Mouse (Mus musculus) stomach, embryonic 14.5 days (tissue): Measurements from ENCODE around the gene Oxsr1. TPM values are rescaled to one million over a fixed set of nuclear protein-coding genes. Genes with fewer than 3 reads are reported as not detected.

Experiments
- ATAC-seq: fragments of 200-750 bp; cut with Nextera tagmentation; 2 replicates; pipeline ENCODE4 v1.8.0; 2017; ENCODE audit warnings: low read depth, moderate TSS enrichment; ENCODE audit not compliant: insufficient number of reproducible peaks, insufficient read depth, low FRiP score
- H3K27ac ChIP-seq: fragments of 300-500 bp; sonication (generic); 2 replicates; pipeline ENCODE4 v1.5.1; 2014; ENCODE audit warnings: mild to moderate bottlenecking, low read length, moderate library complexity, mixed read lengths
- H3K27me3 ChIP-seq: fragments of 300-500 bp; sonication (generic); 2 replicates; pipeline ENCODE4 v1.6.1; 2014; ENCODE audit warnings: low read length, control low read depth, mixed read lengths; ENCODE audit not compliant: control insufficient read depth, insufficient read depth
- H3K36me3 ChIP-seq: fragments of 300-500 bp; sonication (generic); 2 replicates; pipeline ENCODE4 v1.6.1; 2014; ENCODE audit warnings: mild to moderate bottlenecking, control low read depth, low read length, moderate library complexity, mixed read lengths; ENCODE audit not compliant: control insufficient read depth, insufficient read depth
- H3K4me1 ChIP-seq: fragments of 300-500 bp; sonication (generic); 2 replicates; pipeline ENCODE4 v1.6.1; 2014; ENCODE audit warnings: low read length, control low read depth, mixed read lengths; ENCODE audit not compliant: control insufficient read depth, insufficient read depth
- H3K4me2 ChIP-seq: fragments of 300-500 bp; sonication (generic); replicated peaks from 2 replicates; pipeline ENCODE4 v1.6.1; 2014; ENCODE audit warnings: low read depth, low read length, control low read depth
- H3K4me3 ChIP-seq: fragments of 300-500 bp; sonication (generic); 2 replicates; pipeline ENCODE4 v1.5.1; 2014; ENCODE audit warnings: low read depth, low read length, control low read depth
- H3K9ac ChIP-seq: fragments of 300-500 bp; sonication (generic); replicated peaks from 2 replicates; pipeline ENCODE4 v1.6.1; 2014; ENCODE audit warnings: low read depth, mild to moderate bottlenecking, control low read depth, low read length, moderate library complexity, mixed read lengths
- H3K9me3 ChIP-seq: fragments of 300-500 bp; sonication (generic); 2 replicates; pipeline ENCODE4 v1.6.1; 2016; ENCODE audit warnings: low read depth, low read length, control low read depth; ENCODE audit not compliant: control insufficient read depth
- WGBS: fragments of 180-500 bp; shearing (Covaris S2); extraction: QIAGEN DNeasy Blood & Tissue Kit; methylation state at CpG from one replicate; pipeline ENCODE4 v1.1.7; 2014; 5-methylcytosine and 5-hydroxymethylcytosine counted together
- polyA plus RNA-seq: library from polyadenylated mRNA; unstranded; fragments of >200 nt; fragmentation: Nextera tagmentation; extraction: Ambion mirVana; gene quantifications from 2 replicates; pipeline ENCODE4 v1.2.1, GENCODE M21; 2014

The Oxsr1 gene
- polyA plus RNA-seq, 1 experiment from 2014 or later, result 16.6 TPM

GRCm38 (mm10) chr9:119318891-119319290 is 3.3 kb downstream of the Oxsr1 start:
- H3K27ac ChIP-seq, result no peak overlapping the region
- H3K9me3 ChIP-seq, result no peaks in the 10 kb centered on the region
- H3K27me3 ChIP-seq, result no peaks in the 10 kb centered on the region
- no peak overlapping the region for H3K9ac ChIP-seq
- 88% methylated on average over 1 of the region's 1 CpGs for WGBS
- no peak for ATAC-seq
- no peak overlapping the region for H3K4me3 ChIP-seq
- peaks cover 5% of the 10 kb centered on the region; the same call in 1 of the 2 replicates for H3K4me1 ChIP-seq
- no peak overlapping the region for H3K4me2 ChIP-seq
- H3K36me3 ChIP-seq, result no peaks in the 10 kb centered on the region

DNA sequence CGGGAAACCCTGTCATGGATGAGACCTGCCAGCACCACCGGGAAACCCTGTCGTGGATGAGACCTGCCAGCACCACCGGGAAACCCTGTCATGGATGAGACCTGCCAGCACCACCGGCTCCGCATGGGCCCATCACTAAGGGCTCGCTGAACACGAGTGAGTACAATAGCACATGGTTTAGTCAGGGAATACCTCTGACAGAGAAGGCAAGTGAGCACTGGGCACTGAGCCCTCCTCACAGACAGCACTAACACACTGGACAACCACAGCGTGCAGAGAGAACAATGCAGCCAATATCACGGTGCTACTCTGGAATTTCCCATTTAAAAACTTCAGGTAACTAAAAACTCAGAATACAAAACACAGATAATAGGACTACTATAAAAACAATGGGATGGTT is 9.1 kb downstream of the Oxsr1 start:
- H3K27ac ChIP-seq, result no peak overlapping the region
- H3K27me3 ChIP-seq, result no peaks in the 10 kb centered on the region
- WGBS, result 93% methylated on average over 10 of the region's 10 CpGs
- no peak overlapping the region for H3K9ac ChIP-seq
- no peaks in the 10 kb centered on the region for H3K9me3 ChIP-seq
- no peaks in the 10 kb centered on the region for H3K36me3 ChIP-seq
- no peak for ATAC-seq
- no peak overlapping the region for H3K4me2 ChIP-seq
- no peaks in the 10 kb centered on the region for H3K4me1 ChIP-seq
- H3K4me3 ChIP-seq, result no peak overlapping the region

DNA sequence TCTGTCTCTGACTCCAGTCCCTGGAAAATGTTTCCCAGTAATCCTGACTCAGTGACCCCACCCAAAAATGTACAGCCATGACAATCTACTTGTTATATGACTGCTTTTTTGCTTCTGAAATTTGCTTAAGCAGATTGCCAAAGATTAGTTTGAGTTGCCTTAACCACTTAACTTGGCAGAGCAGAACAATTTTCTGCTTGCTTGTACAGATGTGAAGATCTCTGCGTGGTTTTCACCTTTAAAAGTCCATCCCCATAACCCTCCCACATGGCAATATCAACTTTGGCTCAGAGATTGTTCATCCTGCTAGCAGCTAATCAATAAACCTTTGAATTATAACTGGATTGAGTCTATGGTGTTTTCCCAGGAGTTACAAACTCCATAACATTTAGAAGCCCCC is 13.2 kb downstream of the Oxsr1 start:
- H3K27ac ChIP-seq, result no peak overlapping the region
- H3K9me3 ChIP-seq, result no peaks in the 10 kb centered on the region
- 87% methylated on average over 1 of the region's 1 CpGs for WGBS
- H3K36me3 ChIP-seq, result no peaks in the 10 kb centered on the region
- no peak overlapping the region for H3K4me2 ChIP-seq
- no peaks in the 10 kb centered on the region for H3K27me3 ChIP-seq
- no peaks in the 10 kb centered on the region for H3K4me1 ChIP-seq
- no peak overlapping the region for H3K9ac ChIP-seq
- no peak for ATAC-seq
- no peak overlapping the region for H3K4me3 ChIP-seq

DNA sequence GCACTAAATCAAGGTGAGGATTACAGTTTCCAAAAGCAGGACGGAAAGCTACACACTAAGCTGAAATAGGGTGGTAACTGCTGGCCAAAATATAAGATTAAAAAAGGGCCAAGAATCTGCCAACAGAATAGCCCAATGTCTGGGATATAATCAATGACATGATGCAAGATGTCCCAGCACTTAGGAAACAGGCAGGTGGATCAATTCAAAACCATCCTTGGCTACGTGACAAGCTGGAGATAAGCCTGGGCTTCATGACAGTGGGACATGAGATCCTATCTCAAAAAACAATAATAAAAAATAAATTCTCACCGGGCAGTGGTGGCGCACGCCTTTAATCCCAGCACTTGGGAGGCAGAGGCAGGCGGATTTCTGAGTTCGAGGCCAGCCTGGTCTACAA is 16.4 kb downstream of the Oxsr1 start:
- WGBS, result 95% methylated on average over 7 of the region's 7 CpGs

GRCm38 (mm10) chr9:119298563-119298962 is 23.7 kb downstream of the Oxsr1 start:
- Histone ChIP-seq H3K9me3 (no peaks in the 10 kb centered on the region), H3K9ac (no peak overlapping the region), H3K36me3 (peaks cover 5% of the 10 kb centered on the region; the same call in 1 of the 2 replicates), H3K4me1 (no peaks in the 10 kb centered on the region), H3K27me3 (no peaks in the 10 kb centered on the region), H3K27ac (no peak overlapping the region), H3K4me3 (no peak overlapping the region), H3K4me2 (no peak overlapping the region)
- 80% methylated on average over 3 of the region's 3 CpGs for WGBS
- ATAC-seq, result no peak

More for the DNA sequence above, 16.4 kb downstream of the Oxsr1 start:
- Histone ChIP-seq H3K4me2 (no peak overlapping the region), H3K9me3 (no peaks in the 10 kb centered on the region), H3K9ac (no peak overlapping the region), H3K36me3 (peaks cover 5% of the 10 kb centered on the region; the same call in 1 of the 2 replicates), H3K4me1 (no peaks in the 10 kb centered on the region), H3K27me3 (no peaks in the 10 kb centered on the region), H3K27ac (no peak overlapping the region), H3K4me3 (no peak overlapping the region)
- no peak for ATAC-seq

DNA sequence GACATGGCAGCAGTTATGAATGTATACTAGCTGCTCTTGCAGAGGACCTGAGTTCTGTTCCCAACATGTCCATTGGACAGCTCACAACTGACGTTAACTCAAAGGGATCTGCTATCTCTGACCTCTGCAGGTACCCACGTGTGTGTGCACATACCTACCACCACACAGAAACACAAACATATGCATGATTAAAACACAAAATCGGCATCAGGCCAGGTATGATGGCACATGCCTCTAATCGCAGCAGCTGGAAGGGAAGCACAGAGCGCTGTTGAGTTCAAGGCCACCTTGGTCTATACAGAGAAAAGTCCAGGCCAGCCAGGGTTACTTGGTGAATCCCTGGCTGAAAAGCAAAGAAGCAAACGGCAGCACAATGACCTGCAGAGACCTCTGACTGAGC is 24.5 kb downstream of the Oxsr1 start:
- Histone ChIP-seq H3K4me1 (no peaks in the 10 kb centered on the region), H3K27ac (no peak overlapping the region), H3K4me3 (no peak overlapping the region), H3K9me3 (no peaks in the 10 kb centered on the region), H3K4me2 (no peak overlapping the region), H3K9ac (no peak overlapping the region), H3K27me3 (no peaks in the 10 kb centered on the region), H3K36me3 (peaks cover 5% of the 10 kb centered on the region; the same call in 1 of the 2 replicates)
- ATAC-seq, result no peak
- 79% methylated on average over 6 of the region's 6 CpGs for WGBS

DNA sequence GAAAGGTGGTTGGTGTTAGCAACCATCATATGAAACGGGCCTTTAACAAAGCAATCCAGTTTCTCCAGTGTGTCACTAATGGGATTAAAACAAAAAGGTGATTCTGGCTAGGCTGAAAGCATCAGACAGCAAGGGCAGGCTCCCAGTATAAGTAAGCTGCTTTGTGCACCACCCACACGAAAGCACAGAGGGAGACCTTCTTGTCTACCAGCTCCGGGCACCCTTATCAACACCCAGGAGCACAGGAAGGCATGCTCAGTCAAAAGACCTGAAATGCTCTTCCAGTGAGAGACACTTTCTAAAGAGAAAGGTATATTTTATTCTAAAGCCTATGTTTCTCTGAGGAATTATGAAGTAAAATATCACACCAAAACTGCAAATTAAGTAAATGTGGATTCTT is 31.4 kb downstream of the Oxsr1 start:
- no peaks in the 10 kb centered on the region for H3K4me1 ChIP-seq
- no peak for ATAC-seq
- H3K27ac ChIP-seq, result no peak overlapping the region
- H3K27me3 ChIP-seq, result no peaks in the 10 kb centered on the region
- no peak overlapping the region for H3K4me2 ChIP-seq
- 94% methylated on average over 3 of the region's 3 CpGs for WGBS
- no peaks in the 10 kb centered on the region; the same call in 1 of the 2 replicates for H3K36me3 ChIP-seq
- no peak overlapping the region for H3K4me3 ChIP-seq
- H3K9me3 ChIP-seq, result no peaks in the 10 kb centered on the region
- no peak overlapping the region for H3K9ac ChIP-seq

DNA sequence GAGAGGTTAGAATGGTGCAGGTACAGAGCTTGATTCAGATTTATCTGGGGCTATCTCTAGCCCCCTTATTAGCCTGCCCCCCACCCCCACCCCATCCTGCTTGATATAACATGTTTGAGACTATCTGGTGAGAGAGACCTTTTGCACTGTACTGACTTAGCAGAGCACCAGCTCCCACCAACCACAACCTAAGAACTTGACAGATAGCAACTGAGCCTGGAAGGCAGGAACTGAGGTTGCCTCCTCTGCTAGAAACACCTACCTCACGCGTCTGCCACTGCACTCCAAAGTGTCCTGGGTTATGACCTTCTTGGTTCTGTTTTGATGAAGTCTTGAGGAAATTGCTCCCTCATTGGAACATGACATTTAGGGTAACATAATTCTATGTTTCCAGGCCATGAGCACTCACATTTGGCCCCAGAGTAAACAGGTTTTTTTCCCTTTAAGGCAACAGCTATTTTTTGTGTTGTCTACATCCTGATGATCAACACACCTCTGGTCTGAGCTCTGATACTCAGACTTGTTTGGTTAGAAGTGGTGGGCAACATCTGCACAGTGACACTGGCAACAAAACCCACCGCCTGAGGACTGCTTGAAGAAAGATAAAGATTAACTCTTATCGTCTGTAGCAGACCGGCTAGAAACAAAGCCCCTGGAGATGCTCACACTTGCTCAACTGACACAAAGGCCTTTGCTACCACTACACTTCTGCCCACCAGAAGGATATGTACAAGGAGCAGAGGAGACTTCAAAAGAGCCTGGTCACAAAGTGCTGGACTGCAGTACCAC is 41.1 kb downstream of the Oxsr1 start:
- 78% methylated on average over 5 of the region's 5 CpGs for WGBS
- H3K27me3 ChIP-seq, result no peaks in the 10 kb centered on the region
- H3K9ac ChIP-seq, result no peak overlapping the region
- ATAC-seq, result no peak
- no peak overlapping the region for H3K4me3 ChIP-seq
- no peak overlapping the region for H3K4me2 ChIP-seq
- H3K36me3 ChIP-seq, result no peaks in the 10 kb centered on the region; the same call in 1 of the 2 replicates
- H3K4me1 ChIP-seq, result no peaks in the 10 kb centered on the region
- H3K9me3 ChIP-seq, result no peaks in the 10 kb centered on the region
- no peak overlapping the region for H3K27ac ChIP-seq

GRCm38 (mm10) chr9:119278031-119278430 is 44.2 kb downstream of the Oxsr1 start:
- Histone ChIP-seq H3K36me3 (no peaks in the 10 kb centered on the region), H3K4me2 (no peak overlapping the region), H3K4me3 (no peak overlapping the region), H3K4me1 (no peaks in the 10 kb centered on the region), H3K9me3 (no peaks in the 10 kb centered on the region), H3K27ac (no peak overlapping the region), H3K27me3 (no peaks in the 10 kb centered on the region), H3K9ac (no peak overlapping the region)
- no peak for ATAC-seq
- WGBS, result 92% methylated on average over 5 of the region's 5 CpGs
